Mouse (Mus musculus): Measurements from ENCODE around the gene Olfr134.
"Not testable (repeated sequence)": the region's sequence is repeated elsewhere in the genome, so short reads cannot be mapped to it uniquely, and the experiment has no call there.

The Olfr134 gene

GRCm38 (mm10) chr17:38171088-38171487 is at the start of gene Olfr134:
Gene Olfr134 (plus strand): TSS chr17:38171388.
- DNase-seq (ENCODE audit: low spot score): no peak

DNA sequence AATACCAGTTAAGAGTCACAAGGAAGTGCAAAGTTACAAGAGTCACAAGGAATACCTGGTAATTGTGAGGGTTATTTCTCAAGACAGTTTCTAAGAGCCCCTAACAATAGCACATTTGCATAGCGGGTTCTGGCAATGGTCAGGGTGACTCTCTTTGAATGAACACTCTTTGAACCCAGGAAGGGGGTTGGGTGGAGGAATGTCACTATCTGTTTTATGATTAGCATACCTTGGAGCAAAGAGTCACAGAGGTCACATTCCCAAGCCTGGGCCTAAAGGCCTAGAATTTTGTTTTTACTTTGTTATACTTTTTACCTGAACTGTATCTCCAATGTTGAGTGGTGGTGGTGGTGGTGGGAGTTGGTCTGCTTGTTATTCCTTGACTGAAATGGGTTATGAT is 47.0 kb upstream of the Olfr134 start:
- DNase-seq (ENCODE audit: low spot score): not testable (repeated sequence)

DNA sequence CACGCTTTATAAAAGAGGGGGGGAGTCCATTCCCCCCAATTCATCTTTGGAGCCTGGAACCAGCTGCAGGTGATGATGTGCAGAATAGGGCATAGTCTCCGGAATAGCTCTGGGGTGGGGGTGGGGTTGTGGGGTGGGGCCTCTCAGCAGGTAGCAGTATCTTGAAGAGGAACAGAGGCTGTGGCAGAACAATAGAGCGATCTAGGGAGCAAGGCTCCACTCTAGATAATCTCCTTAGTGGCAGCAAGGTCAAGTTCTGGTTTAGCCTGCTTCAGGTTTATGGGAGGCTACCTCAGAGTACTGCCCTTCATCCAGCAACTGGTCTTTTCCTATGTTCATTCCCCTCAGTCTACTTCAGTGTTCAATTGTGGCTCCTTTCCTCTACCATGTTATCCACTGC is 45.8 kb upstream of the Olfr134 start:
- not testable (repeated sequence) for DNase-seq (ENCODE audit: low spot score)

- DNase-seq (ENCODE audit: low spot score): no peak
Observed at GRCm38 (mm10) chr17:38134426-38134825, 36.8 kb upstream of the Olfr134 start, which contains the start of gene Olfr132. Gene Olfr132 (minus strand): TSS chr17:38134526.

DNA sequence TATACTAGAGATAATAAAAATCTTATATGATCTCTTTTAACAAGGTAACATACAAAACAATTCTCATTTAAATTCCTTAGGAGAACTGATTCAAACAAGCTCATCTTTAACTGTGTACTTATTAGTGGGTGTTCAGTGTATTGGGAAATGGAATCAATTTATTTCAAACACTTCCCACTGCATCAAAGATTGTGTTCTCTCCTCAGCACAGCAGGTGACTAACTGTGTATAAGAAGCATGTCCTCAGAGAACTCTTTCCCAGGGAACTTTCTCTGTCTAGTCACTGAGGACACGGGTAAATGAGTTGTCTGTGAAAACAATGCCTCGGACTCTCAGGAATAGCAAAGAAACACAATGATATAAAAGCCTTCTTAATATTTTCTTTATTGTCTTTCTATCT is 26.2 kb upstream of the Olfr134 start, which contains the start of gene Olfr133:
Olfr133 (plus strand) TSS at position 301 of the 400 bp plus-strand sequence.
- DNase-seq (ENCODE audit: low spot score): no peak

- DNase-seq (ENCODE audit: low spot score): no peak
Observed at GRCm38 (mm10) chr17:38204035-38204434, 32.8 kb downstream of the Olfr134 start, which contains the start of gene Olfr135. Gene Olfr135 (plus strand): TSS chr17:38204335.
